Mouse (Mus musculus) embryonic fibroblast, embryonic 13.5 days (primary cell): Measurements from ENCODE around the gene Rfk.

Experiments
- CTCF ChIP-seq: IDR thresholded peaks from 2 replicates; pipeline ENCODE4 v1.5.1; 2011; ENCODE audit warnings: mild to moderate bottlenecking, control low read depth, low read length, moderate library complexity, borderline replicate concordance; ENCODE audit not compliant: insufficient read depth
- POLR2A ChIP-seq: IDR thresholded peaks from 2 replicates; pipeline ENCODE4 v1.6.1; 2011; ENCODE audit warnings: low read depth, mild to moderate bottlenecking, control low read depth, low read length, moderate library complexity

DNA sequence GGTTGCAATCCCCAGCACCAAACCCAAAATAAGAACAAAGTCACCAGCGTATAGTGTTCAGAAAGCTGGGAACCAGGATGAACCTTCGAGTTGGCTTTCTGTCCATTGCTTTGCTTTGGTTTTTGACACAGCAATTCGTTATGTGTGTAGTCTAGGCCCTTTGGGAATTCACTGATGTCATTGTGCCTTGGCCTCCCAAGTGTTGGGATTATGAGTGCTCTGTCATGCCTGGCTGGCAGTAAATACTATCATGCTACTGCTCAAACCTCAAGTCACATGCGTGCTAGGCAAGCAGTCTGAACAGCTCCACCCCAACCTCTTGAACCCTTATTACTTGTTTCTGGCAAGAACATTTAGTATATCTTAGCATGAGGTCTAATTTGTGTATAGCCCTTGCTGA is 9.3 kb downstream of the Rfk start:
- TF ChIP-seq CTCF (no peak), POLR2A (no peak)
